Mouse (Mus musculus) right cerebral cortex, postnatal 10 days (tissue): ENCODE measurements at regions not wholly inside any gene's neighbourhood (a gene's known extent, or its start where the extent isn't known, plus 50 kb on each side); places are given as distances from the start of the nearest gene placed in this dataset.

Source experiments
- DNase-seq, 2 experiments: peaks; one replicate each; pipeline ENCODE4 v3.0.0; 2021; ENCODE audit warnings: low spot score in 2 of 2

- peak in 1 of 2 experiments; percentile 51 for DNase-seq
Measured at GRCm38 (mm10) chr6:98754487-98754886, 411.9 kb upstream of the Gm765 start.

- DNase-seq, result no peak
Measured at GRCm38 (mm10) chr6:98748618-98749017, 406.1 kb upstream of the Gm765 start.

- DNase-seq, result no peak
Measured at GRCm38 (mm10) chr6:98746976-98747375, 404.4 kb upstream of the Gm765 start.

GRCm38 (mm10) chr6:98740447-98740846, 397.9 kb upstream of the Gm765 start:
- no peak for DNase-seq

- no peak for DNase-seq
Measured at GRCm38 (mm10) chr6:98731010-98731530, 388.5 kb upstream of the Gm765 start.

- no peak for DNase-seq
Measured at GRCm38 (mm10) chr6:98726605-98727144, 384.1 kb upstream of the Gm765 start.

- DNase-seq, result no peak
Measured at GRCm38 (mm10) chr6:98704887-98705622, 362.5 kb upstream of the Gm765 start.

- no peak for DNase-seq
Measured at GRCm38 (mm10) chr6:98697571-98697970, 355.0 kb upstream of the Gm765 start.

- no peak for DNase-seq
Measured at GRCm38 (mm10) chr6:98693411-98693810, 350.9 kb upstream of the Gm765 start.

- DNase-seq, result no peak
Measured at GRCm38 (mm10) chr6:98690133-98690532, 347.6 kb upstream of the Gm765 start.

GRCm38 (mm10) chr6:98689395-98689794, 346.8 kb upstream of the Gm765 start:
- no peak for DNase-seq

GRCm38 (mm10) chr6:98688624-98689023, 346.1 kb upstream of the Gm765 start:
- no peak for DNase-seq

- no peak for DNase-seq
Measured at GRCm38 (mm10) chr6:98666388-98666989, 323.9 kb upstream of the Gm765 start.

- no peak for DNase-seq
Measured at GRCm38 (mm10) chr6:98651827-98652226, 309.3 kb upstream of the Gm765 start.

GRCm38 (mm10) chr6:98651315-98651714, 308.8 kb upstream of the Gm765 start:
- no peak for DNase-seq

- DNase-seq, result no peak
Measured at GRCm38 (mm10) chr6:98640316-98640715, 297.8 kb upstream of the Gm765 start.

GRCm38 (mm10) chr6:98635816-98636215, 293.3 kb upstream of the Gm765 start:
- DNase-seq, result no peak

GRCm38 (mm10) chr6:98632278-98633063, 289.9 kb upstream of the Gm765 start:
- DNase-seq, result peak; percentile 63 to 70

- DNase-seq, result no peak
Measured at GRCm38 (mm10) chr6:98631269-98631668, 288.7 kb upstream of the Gm765 start.

GRCm38 (mm10) chr6:98629646-98630045, 287.1 kb upstream of the Gm765 start:
- no peak for DNase-seq

GRCm38 (mm10) chr6:98626435-98626834, 283.9 kb upstream of the Gm765 start:
- DNase-seq, result no peak

GRCm38 (mm10) chr6:98620886-98621285, 278.3 kb upstream of the Gm765 start:
- no peak for DNase-seq
